19 mouse cellular contexts compared by ENCODE assay signal in the genomic region with DNA sequence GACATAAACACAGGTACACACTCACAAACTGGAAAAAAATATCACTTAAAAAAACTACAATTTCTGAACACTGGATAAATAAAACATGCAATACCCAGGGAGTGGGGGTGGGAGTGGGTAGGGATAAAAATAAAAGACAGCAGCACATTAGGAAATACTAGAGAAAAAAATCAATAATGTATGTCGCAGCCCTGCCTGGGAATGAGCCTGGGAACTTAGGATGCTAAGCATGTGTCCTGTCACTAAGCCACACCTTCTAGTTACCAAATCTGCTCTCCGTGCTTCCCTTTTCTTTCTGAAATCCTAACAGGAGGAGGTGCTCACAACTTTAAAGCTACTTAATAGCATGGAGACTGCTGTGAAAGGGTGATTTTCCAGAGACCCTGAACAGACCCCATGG.
"Had no signal": no experiment of that assay in that cellular context is flagged by ENCODE, and none has a peak within 500 bp of the region (broad histone marks: within the 10 kb centered on the region; RNA-seq: fewer than 3 reads in every experiment).

No protein-coding gene starts in this region.

- H3K9ac ChIP-seq: lung, embryonic 14.5 days; midbrain, embryonic 12.5 days; neural tube, embryonic 13.5 days; neural tube, embryonic 15.5 days had no signal

- H3K27ac ChIP-seq: midbrain, embryonic 10.5 days; midbrain, embryonic 12.5 days; neural tube, embryonic 13.5 days; neural tube, embryonic 15.5 days had no signal

- H3K9me3 ChIP-seq: midbrain, embryonic 10.5 days; midbrain, embryonic 12.5 days; neural tube, embryonic 13.5 days; neural tube, embryonic 15.5 days had no signal

- DNase-seq: lung, adult 18-20 months; lung, embryonic 14.5 days; lung, postnatal 10 days; lung, postnatal 4 days; midbrain, embryonic 14.5 days; retina, postnatal 1 day; right cerebral cortex, adult 18-20 months; right cerebral cortex, postnatal 25 days; right cerebral cortex, postnatal 4 days; spleen, adult 18-20 months; thymus, adult 18-20 months; thymus, postnatal 14 days; thymus, postnatal 36 days had no signal

- H3K27me3 ChIP-seq: midbrain, embryonic 12.5 days; neural tube, embryonic 13.5 days; neural tube, embryonic 15.5 days had no signal

- H3K4me3 ChIP-seq: midbrain, embryonic 10.5 days; midbrain, embryonic 12.5 days; myocyte; neural tube, embryonic 13.5 days; neural tube, embryonic 15.5 days had no signal

- ATAC-seq: midbrain, embryonic 16.5 days had no signal

- H3K4me2 ChIP-seq: lung, embryonic 14.5 days; midbrain, embryonic 12.5 days; neural tube, embryonic 13.5 days; neural tube, embryonic 15.5 days had no signal

- H3K4me1 ChIP-seq: midbrain, embryonic 10.5 days; midbrain, embryonic 12.5 days; neural tube, embryonic 13.5 days; neural tube, embryonic 15.5 days had no signal
